Mouse (Mus musculus) megakaryocyte, adult 5-6 weeks (primary cell): Measurements from ENCODE around the gene Olfr467. TPM values are rescaled to one million over a fixed set of nuclear protein-coding genes. Genes with fewer than 3 reads are reported as not detected.
"Not testable (repeated sequence)": the region's sequence is repeated elsewhere in the genome, so short reads cannot be mapped to it uniquely, and the experiment has no call there.

ENCODE experiments used
- ATAC-seq: 2 replicates; pipeline ENCODE4 v1.8.0; 2016; ENCODE audit warnings: mild to moderate bottlenecking, inconsistent platforms; ENCODE audit not compliant: poor library complexity, severe bottlenecking
- total RNA-seq, 2 experiments: library from RNA; stranded (forward) in 1 of 2; stranded (reverse) in 1 of 2; fragments of 153-499, 151-499 nt in 1 of 2; fragments of 221-1000, 200-1000 nt in 1 of 2; gene quantifications; 2 replicates each; pipeline versions ENCODE4 v1.2.3 to v1.2.4; 2015 to 2017

Gene Olfr467
- total RNA-seq (2015) (not detected in 2 replicates), total RNA-seq (2017) (not detected in 2 replicates)

GRCm38 (mm10) chr7:107811963-107812362, at the start of gene Olfr467:
Olfr467 (plus strand) TSS chr7:107812263.
- no peak for ATAC-seq

- no peak for ATAC-seq
These were observed 41.3 kb upstream of the Olfr467 start for GRCm38 (mm10) chr7:107770812-107771211.

- no peak for ATAC-seq
These were observed 33.8 kb upstream of the Olfr467 start for GRCm38 (mm10) chr7:107778216-107778615.

- ATAC-seq, result peak; percentile 52
These were observed 32.5 kb upstream of the Olfr467 start for GRCm38 (mm10) chr7:107779611-107780010.

GRCm38 (mm10) chr7:107787977-107788620, 24.0 kb upstream of the Olfr467 start:
- ATAC-seq, result peak; percentile 59

GRCm38 (mm10) chr7:107796500-107796899, 15.6 kb upstream of the Olfr467 start:
- ATAC-seq, result no peak

- no peak for ATAC-seq
These were observed 11.0 kb upstream of the Olfr467 start, which contains the start of gene Ovch2 for GRCm38 (mm10) chr7:107801108-107801507. Ovch2 (minus strand) TSS chr7:107801208.

GRCm38 (mm10) chr7:107802138-107802537, 9.9 kb upstream of the Olfr467 start:
- ATAC-seq, result no peak

GRCm38 (mm10) chr7:107819442-107819841, 7.4 kb downstream of the Olfr467 start:
- ATAC-seq, result no peak; the same call in 1 of the 2 replicates

- ATAC-seq, result peak; percentile 76
These were observed 11.8 kb downstream of the Olfr467 start for GRCm38 (mm10) chr7:107823867-107824266.

GRCm38 (mm10) chr7:107825441-107825840, 13.4 kb downstream of the Olfr467 start, which contains the start of gene Olfr469:
Olfr469 (minus strand) TSS chr7:107825541.
- not testable (repeated sequence) for ATAC-seq

GRCm38 (mm10) chr7:107841719-107842118, 29.7 kb downstream of the Olfr467 start:
- peak; percentile 63 for ATAC-seq

GRCm38 (mm10) chr7:107847390-107847789, 35.3 kb downstream of the Olfr467 start, which contains the start of gene Olfr470:
Olfr470 (minus strand) TSS chr7:107847490.
- ATAC-seq, result not testable (repeated sequence)

Other genes starting within 250 kb of the Olfr467 start
- gene Olfml1, start 244.8 kb upstream of the Olfr467 start, total RNA-seq (2015), result not detected in 2 replicates
- gene Olfml1, start 244.8 kb upstream of the Olfr467 start, total RNA-seq (2017), result not detected in 2 replicates
- 9.3 and 11.2 TPM in 2 replicates for gene Ppfibp2, start 217.1 kb upstream of the Olfr467 start, total RNA-seq (2015)
- gene Ppfibp2, start 217.1 kb upstream of the Olfr467 start, total RNA-seq (2017), result 12.1 and 14.9 TPM in 2 replicates
- not detected in 2 replicates for gene 5330417H12Rik, start 187.1 kb upstream of the Olfr467 start, total RNA-seq (2015)
- gene 5330417H12Rik, start 187.1 kb upstream of the Olfr467 start, total RNA-seq (2017), result not detected in 2 replicates
- not detected in 2 replicates for gene Cyb5r2, start 54.2 kb upstream of the Olfr467 start, total RNA-seq (2015)
- not detected in 2 replicates for gene Cyb5r2, start 54.2 kb upstream of the Olfr467 start, total RNA-seq (2017)
- gene Ovch2, start 11.1 kb upstream of the Olfr467 start, total RNA-seq (2015), result not detected in 2 replicates
- gene Ovch2, start 11.1 kb upstream of the Olfr467 start, total RNA-seq (2017), result not detected in 2 replicates
- not detected in 2 replicates for gene Olfr469, start 13.3 kb downstream of the Olfr467 start, total RNA-seq (2015)
- gene Olfr469, start 13.3 kb downstream of the Olfr467 start, total RNA-seq (2017), result not detected in 2 replicates
- not detected in 2 replicates for gene Olfr470, start 35.2 kb downstream of the Olfr467 start, total RNA-seq (2015)
- not detected in 2 replicates for gene Olfr470, start 35.2 kb downstream of the Olfr467 start, total RNA-seq (2017)
- gene Olfr472, start 85.6 kb downstream of the Olfr467 start, total RNA-seq (2015), result not detected in 2 replicates
- gene Olfr472, start 85.6 kb downstream of the Olfr467 start, total RNA-seq (2017), result not detected in 2 replicates
- gene Olfr473, start 118.2 kb downstream of the Olfr467 start, total RNA-seq (2015), result not detected in 2 replicates
- gene Olfr473, start 118.2 kb downstream of the Olfr467 start, total RNA-seq (2017), result not detected in 2 replicates
- gene Olfr474, start 142.4 kb downstream of the Olfr467 start, total RNA-seq (2015), result not detected in 2 replicates
- not detected in 2 replicates for gene Olfr474, start 142.4 kb downstream of the Olfr467 start, total RNA-seq (2017)
- gene Olfr476, start 152.5 kb downstream of the Olfr467 start, total RNA-seq (2015), result not detected in 2 replicates
- not detected in 2 replicates for gene Olfr476, start 152.5 kb downstream of the Olfr467 start, total RNA-seq (2017)
- not detected in 2 replicates for gene Olfr477, start 174.4 kb downstream of the Olfr467 start, total RNA-seq (2015)
- gene Olfr477, start 174.4 kb downstream of the Olfr467 start, total RNA-seq (2017), result not detected in 2 replicates
- not detected in 2 replicates for gene Olfr478, start 221.7 kb downstream of the Olfr467 start, total RNA-seq (2015)
- gene Olfr478, start 221.7 kb downstream of the Olfr467 start, total RNA-seq (2017), result not detected in 2 replicates
- gene Olfr479, start 238.4 kb downstream of the Olfr467 start, total RNA-seq (2015), result not detected in 2 replicates
- gene Olfr479, start 238.4 kb downstream of the Olfr467 start, total RNA-seq (2017), result not detected in 2 replicates